Mouse (Mus musculus): ENCODE data around the gene Pdzd7. TPM values are rescaled to one million over a fixed set of nuclear protein-coding genes. Genes with fewer than 3 reads are reported as not detected.

Gene Pdzd7
- polyA plus RNA-seq, 2 experiments, result 0.26 to 0.85 TPM

GRCm38 (mm10) chr19:45067170-45067569 lies 21.7 kb upstream of the Pdzd7 start:
- ATAC-seq (ENCODE audit: low FRiP score, low read depth), result no peak
- Histone ChIP-seq H3K36me3 (ENCODE audit: control insufficient read depth, insufficient read depth, low read length) (no peaks in the 10 kb centered on the region), H3K4me3 (replicated peaks; ENCODE audit: low read length) (no peak overlapping the region), H3K27me3 (ENCODE audit: control insufficient read depth, insufficient read depth, low read length) (peaks cover 46% of the 10 kb centered on the region), H3K9ac (ENCODE audit: low read depth, low read length, severe bottlenecking) (no peak overlapping the region), H3K27ac (replicated peaks; ENCODE audit: low read depth, low read length) (no peak overlapping the region), H3K4me1 (ENCODE audit: control insufficient read depth, insufficient read depth, low read length) (no peaks in the 10 kb centered on the region), H3K4me2 (replicated peaks; ENCODE audit: low read depth, low read length, severe bottlenecking) (no peak overlapping the region), H3K9me3 (ENCODE audit: control insufficient read depth, low read length) (no peaks in the 10 kb centered on the region)
- no peak for TF ChIP-seq POLR2A (IDR thresholded peaks at IDR 0.05; ENCODE audit: borderline replicate concordance, extremely low read depth, insufficient read depth, insufficient read length)
- no peak for DNase-seq (ENCODE audit: low spot score)
- 26% methylated on average over 17 of the region's 17 CpGs for WGBS

GRCm38 (mm10) chr19:45065226-45065625 lies 19.7 kb upstream of the Pdzd7 start:
- H3K4me1 ChIP-seq (ENCODE audit: control insufficient read depth, insufficient read depth, low read length), result no peaks in the 10 kb centered on the region
- H3K9ac ChIP-seq (ENCODE audit: low read depth, low read length, severe bottlenecking), result no peak overlapping the region
- no peak for ATAC-seq (ENCODE audit: low FRiP score, low read depth)
- no peaks in the 10 kb centered on the region for H3K36me3 ChIP-seq (ENCODE audit: control insufficient read depth, insufficient read depth, low read length)
- no peak overlapping the region for H3K4me2 ChIP-seq (replicated peaks; ENCODE audit: low read depth, low read length, severe bottlenecking)
- 2% methylated on average over 21 of the region's 21 CpGs for WGBS
- peaks cover 46% of the 10 kb centered on the region for H3K27me3 ChIP-seq (ENCODE audit: control insufficient read depth, insufficient read depth, low read length)
- H3K9me3 ChIP-seq (ENCODE audit: control insufficient read depth, low read length), result no peaks in the 10 kb centered on the region
- DNase-seq (ENCODE audit: low spot score), result no peak
- no peak for TF ChIP-seq POLR2A (IDR thresholded peaks at IDR 0.05; ENCODE audit: borderline replicate concordance, extremely low read depth, insufficient read depth, insufficient read length)
- no peak overlapping the region for H3K4me3 ChIP-seq (replicated peaks; ENCODE audit: low read length)
- no peak overlapping the region for H3K27ac ChIP-seq (replicated peaks; ENCODE audit: low read depth, low read length)

- Histone ChIP-seq H3K9me3 (ENCODE audit: control insufficient read depth, low read length) (no peaks in the 10 kb centered on the region), H3K4me1 (ENCODE audit: control insufficient read depth, insufficient read depth, low read length) (peaks cover 5% of the 10 kb centered on the region; the same call in 1 of the 2 replicates), H3K4me3 (replicated peaks; ENCODE audit: low read length) (no peak overlapping the region), H3K27me3 (ENCODE audit: control insufficient read depth, insufficient read depth, low read length) (peaks cover 46% of the 10 kb centered on the region), H3K27ac (replicated peaks; ENCODE audit: low read depth, low read length) (no peak overlapping the region), H3K9ac (ENCODE audit: low read depth, low read length, severe bottlenecking) (no peak overlapping the region), H3K4me2 (replicated peaks; ENCODE audit: low read depth, low read length, severe bottlenecking) (no peak overlapping the region), H3K36me3 (ENCODE audit: control insufficient read depth, insufficient read depth, low read length) (no peaks in the 10 kb centered on the region)
- whole genome bisulfite sequencing, result 42% methylated on average over 19 of the region's 20 CpGs
- peak; percentile 40 for DNase-seq (ENCODE audit: low spot score)
- no peak for ATAC-seq (ENCODE audit: low FRiP score, low read depth)
- no peak for TF ChIP-seq POLR2A (IDR thresholded peaks at IDR 0.05; ENCODE audit: borderline replicate concordance, extremely low read depth, insufficient read depth, insufficient read length)
Measured at GRCm38 (mm10) chr19:45063565-45064292, 18.2 kb upstream of the Pdzd7 start.

GRCm38 (mm10) chr19:45058841-45059240 lies 13.3 kb upstream of the Pdzd7 start:
- Histone ChIP-seq H3K4me2 (replicated peaks; ENCODE audit: low read depth, low read length, severe bottlenecking) (peak overlapping the region; percentile 84), H3K4me3 (replicated peaks; ENCODE audit: low read length) (peak overlapping the region; percentile 63), H3K27ac (replicated peaks; ENCODE audit: low read depth, low read length) (peak overlapping the region; percentile 96), H3K9me3 (ENCODE audit: control insufficient read depth, low read length) (no peaks in the 10 kb centered on the region), H3K36me3 (ENCODE audit: control insufficient read depth, insufficient read depth, low read length) (peaks cover 11% of the 10 kb centered on the region), H3K27me3 (ENCODE audit: control insufficient read depth, insufficient read depth, low read length) (peaks cover 2% of the 10 kb centered on the region; the same call in 1 of the 2 replicates), H3K9ac (ENCODE audit: low read depth, low read length, severe bottlenecking) (peak overlapping the region; percentile 83), H3K4me1 (ENCODE audit: control insufficient read depth, insufficient read depth, low read length) (peaks cover 16% of the 10 kb centered on the region)
- no peak for DNase-seq (ENCODE audit: low spot score)
- 1% methylated on average over 14 of the region's 14 CpGs for WGBS
- no peak for ATAC-seq (ENCODE audit: low FRiP score, low read depth)
- TF ChIP-seq POLR2A (IDR thresholded peaks at IDR 0.05; ENCODE audit: borderline replicate concordance, extremely low read depth, insufficient read depth, insufficient read length), result no peak

- 0% methylated on average over 34 of the region's 34 CpGs for WGBS
- no peaks in the 10 kb centered on the region for H3K27me3 ChIP-seq (ENCODE audit: control insufficient read depth, insufficient read depth, low read length)
- H3K4me2 ChIP-seq (replicated peaks; ENCODE audit: low read depth, low read length, severe bottlenecking), result peak overlapping the region; percentile 84
- no peaks in the 10 kb centered on the region for H3K9me3 ChIP-seq (ENCODE audit: control insufficient read depth, low read length)
- peaks cover 16% of the 10 kb centered on the region for H3K4me1 ChIP-seq (ENCODE audit: control insufficient read depth, insufficient read depth, low read length)
- peak; percentile 100 for DNase-seq (ENCODE audit: low spot score)
- ATAC-seq (ENCODE audit: low FRiP score, low read depth), result peak; percentile 93
- TF ChIP-seq POLR2A (IDR thresholded peaks at IDR 0.05; ENCODE audit: borderline replicate concordance, extremely low read depth, insufficient read depth, insufficient read length), result peak; percentile 39; the same call in 1 of the 2 replicates
- peak overlapping the region; percentile 96 for H3K27ac ChIP-seq (replicated peaks; ENCODE audit: low read depth, low read length)
- H3K4me3 ChIP-seq (replicated peaks; ENCODE audit: low read length), result peak overlapping the region; percentile 63
- H3K9ac ChIP-seq (ENCODE audit: low read depth, low read length, severe bottlenecking), result peak overlapping the region; percentile 83
- H3K36me3 ChIP-seq (ENCODE audit: control insufficient read depth, insufficient read depth, low read length), result peaks cover 16% of the 10 kb centered on the region
Measured at GRCm38 (mm10) chr19:45058113-45058839, 12.8 kb upstream of the Pdzd7 start.

Measured in limb, embryonic 14.5 days (tissue).